Mouse (Mus musculus): ENCODE results near the gene Pitpna.

The Pitpna gene

DNA sequence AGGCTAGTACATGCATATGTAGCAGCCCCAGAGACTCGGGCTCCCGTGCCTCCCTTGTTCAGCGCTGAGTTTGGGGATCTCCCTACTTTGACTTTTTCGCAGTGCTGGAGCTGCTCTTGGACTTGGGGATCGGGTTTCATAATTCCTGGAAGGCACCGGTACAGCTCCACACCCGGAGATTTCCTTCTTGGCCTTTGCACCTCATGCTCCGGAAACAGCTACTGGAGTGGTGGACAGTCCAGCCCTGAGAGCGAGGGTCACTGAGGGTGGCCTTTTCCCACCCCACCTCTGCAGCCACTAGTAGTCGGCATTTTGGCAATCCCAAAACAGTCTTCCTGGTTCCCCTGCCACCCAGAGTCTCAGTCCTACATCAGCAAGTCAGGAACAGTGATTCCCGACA is 47.4 kb downstream of the Pitpna start:
- DNase-seq: peak; percentile 84

- DNase-seq: no peak
These were observed 55.4 kb downstream of the Pitpna start for GRCm38 (mm10) chr11:75643323-75643722.

GRCm38 (mm10) chr11:75644684-75645083 is 56.8 kb downstream of the Pitpna start:
- no peak for DNase-seq

DNA sequence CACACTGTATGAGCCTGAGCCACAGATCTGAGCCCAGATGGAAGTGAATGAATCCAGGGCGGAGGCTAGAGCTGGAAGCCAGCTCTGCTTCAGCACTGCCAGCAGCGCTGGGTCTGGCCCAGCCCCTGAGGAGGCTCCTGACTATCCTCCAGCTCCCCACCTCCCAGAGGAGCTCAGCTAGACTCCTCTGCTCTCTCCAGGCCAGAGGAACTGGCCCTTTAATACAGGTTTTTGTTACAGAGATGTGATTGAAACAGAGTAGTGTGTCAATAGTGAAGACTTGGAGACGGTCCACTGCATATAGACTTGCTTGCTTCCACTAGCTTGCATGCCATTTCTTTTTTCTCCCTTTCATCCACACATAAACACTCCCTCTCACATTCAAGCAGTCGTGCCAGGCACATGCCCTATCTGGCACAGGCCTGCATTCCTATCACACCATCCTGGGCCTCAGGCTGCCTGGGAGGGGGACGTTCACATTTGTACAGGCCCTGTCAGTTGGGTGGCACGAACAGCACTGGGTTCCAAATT is 59.8 kb downstream of the Pitpna start:
- peak; percentile 43 for DNase-seq

GRCm38 (mm10) chr11:75649155-75649561 is 61.3 kb downstream of the Pitpna start:
- DNase-seq: peak; percentile 74

- peak; percentile 71 for DNase-seq
These were observed 62.4 kb downstream of the Pitpna start, which contains the start of gene Myo1c for GRCm38 (mm10) chr11:75650311-75650710. Gene Myo1c (plus strand): TSS chr11:75650504.

- no peak for DNase-seq
These were observed 63.1 kb downstream of the Pitpna start for GRCm38 (mm10) chr11:75650958-75651425.

DNA sequence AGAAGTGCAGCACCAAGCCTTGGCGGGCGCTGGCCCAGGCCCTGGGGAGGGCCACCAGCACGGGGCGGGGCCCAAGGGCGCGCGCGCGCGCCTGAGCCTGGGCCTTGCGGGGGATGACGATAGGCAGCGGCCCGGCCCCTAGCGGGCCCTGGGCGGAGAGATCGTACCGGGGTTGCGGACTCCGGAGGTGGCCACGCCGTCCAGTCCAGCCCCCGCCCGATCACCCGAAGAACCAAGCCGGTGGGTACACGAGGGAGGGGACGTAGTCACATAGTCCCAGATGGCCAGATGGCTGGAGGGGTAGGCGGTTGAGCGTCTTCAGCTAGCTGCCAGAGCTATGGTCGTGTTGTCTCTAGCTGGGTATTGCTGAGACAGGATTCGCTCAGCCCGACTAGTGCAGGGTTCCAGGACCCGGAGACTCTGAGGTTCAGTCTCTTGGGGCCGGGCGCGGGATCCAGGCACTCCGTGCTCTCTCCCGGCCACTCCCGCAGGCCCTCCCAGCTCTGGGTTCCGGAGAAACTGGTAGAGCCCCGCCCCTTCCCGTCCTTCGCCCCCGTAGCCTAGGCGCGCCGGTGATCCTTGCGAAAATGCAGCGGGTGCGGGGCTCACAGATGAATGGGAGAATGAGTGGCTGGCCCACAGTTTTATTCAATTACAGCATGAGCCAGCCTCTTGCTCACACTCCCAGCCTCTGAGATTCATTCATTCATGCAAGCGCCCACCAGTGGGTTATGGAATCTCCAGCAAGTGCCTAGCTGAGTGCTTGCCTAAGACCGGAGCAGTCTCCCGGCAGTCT is 63.7 kb downstream of the Pitpna start:
- peak; percentile 86 for DNase-seq

GRCm38 (mm10) chr11:75652222-75652941 is 64.5 kb downstream of the Pitpna start:
- DNase-seq: peak; percentile 96

- DNase-seq: peak; percentile 73
These were observed 65.2 kb downstream of the Pitpna start for GRCm38 (mm10) chr11:75652942-75653684.

- peak; percentile 95 for DNase-seq
These were observed 66.0 kb downstream of the Pitpna start for GRCm38 (mm10) chr11:75653781-75654470.

- DNase-seq: peak; percentile 40
These were observed 66.8 kb downstream of the Pitpna start for GRCm38 (mm10) chr11:75654471-75655390.

GRCm38 (mm10) chr11:75655621-75656545 is 68.0 kb downstream of the Pitpna start:
- DNase-seq: peak; percentile 83

GRCm38 (mm10) chr11:75656621-75657590 is 69.0 kb downstream of the Pitpna start:
- peak; percentile 35 for DNase-seq

DNA sequence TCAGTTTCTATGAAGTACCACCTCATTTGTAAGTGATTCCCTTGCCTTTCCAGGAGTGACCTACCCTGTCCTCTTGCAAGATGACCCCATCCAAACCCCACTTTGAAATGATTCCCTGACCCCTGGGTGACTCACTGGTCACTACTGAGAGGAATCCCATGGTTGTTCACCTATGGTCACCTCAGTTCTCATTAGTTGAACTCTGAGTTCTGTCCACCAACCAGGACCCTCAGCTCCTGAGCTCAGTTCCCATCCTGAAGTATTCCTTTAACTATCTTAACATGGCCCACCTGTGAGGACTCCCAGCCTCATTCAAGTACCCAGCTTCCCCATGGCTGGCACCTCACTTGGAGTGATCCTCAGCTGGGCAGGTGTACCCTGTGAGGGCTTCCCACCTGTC is 69.9 kb downstream of the Pitpna start:
- no peak for DNase-seq

GRCm38 (mm10) chr11:75658311-75658710 is 70.4 kb downstream of the Pitpna start:
- no peak for DNase-seq

- DNase-seq: no peak
These were observed 71.3 kb downstream of the Pitpna start for GRCm38 (mm10) chr11:75658996-75659750.

DNA sequence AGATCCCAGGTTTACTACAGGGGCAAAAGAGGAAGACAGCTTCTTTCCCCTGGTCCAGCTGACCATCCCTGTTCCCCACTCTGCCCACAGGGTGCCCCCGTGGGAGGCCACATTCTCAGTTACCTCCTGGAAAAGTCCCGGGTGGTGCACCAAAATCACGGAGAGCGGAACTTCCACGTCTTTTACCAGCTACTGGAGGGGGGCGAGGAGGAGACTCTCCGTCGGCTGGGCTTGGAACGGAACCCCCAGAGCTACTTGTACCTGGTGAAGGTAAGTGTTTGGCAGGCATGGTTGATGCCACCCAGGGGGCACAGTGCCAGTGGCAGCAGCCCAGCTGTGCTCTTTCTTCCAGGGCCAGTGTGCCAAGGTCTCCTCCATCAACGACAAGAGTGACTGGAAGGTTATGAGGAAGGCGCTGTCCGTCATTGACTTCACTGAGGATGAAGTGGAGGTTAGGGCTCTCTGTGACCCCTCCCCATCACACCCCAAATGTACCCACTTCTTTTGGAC is 72.2 kb downstream of the Pitpna start:
- DNase-seq: no peak
